Mouse (Mus musculus) E14TG2a.4 (cell line): ENCODE results near the gene Aff1.

ENCODE experiments used
- CTCF ChIP-seq: conservative IDR thresholded peaks from 2 replicates; pipeline ENCODE4 v1.5.1; 2014; ENCODE audit warnings: low read length
- POU5F1 ChIP-seq: IDR thresholded peaks from 2 replicates; pipeline ENCODE4 v1.6.1; 2014; ENCODE audit warnings: low read length, borderline replicate concordance

DNA sequence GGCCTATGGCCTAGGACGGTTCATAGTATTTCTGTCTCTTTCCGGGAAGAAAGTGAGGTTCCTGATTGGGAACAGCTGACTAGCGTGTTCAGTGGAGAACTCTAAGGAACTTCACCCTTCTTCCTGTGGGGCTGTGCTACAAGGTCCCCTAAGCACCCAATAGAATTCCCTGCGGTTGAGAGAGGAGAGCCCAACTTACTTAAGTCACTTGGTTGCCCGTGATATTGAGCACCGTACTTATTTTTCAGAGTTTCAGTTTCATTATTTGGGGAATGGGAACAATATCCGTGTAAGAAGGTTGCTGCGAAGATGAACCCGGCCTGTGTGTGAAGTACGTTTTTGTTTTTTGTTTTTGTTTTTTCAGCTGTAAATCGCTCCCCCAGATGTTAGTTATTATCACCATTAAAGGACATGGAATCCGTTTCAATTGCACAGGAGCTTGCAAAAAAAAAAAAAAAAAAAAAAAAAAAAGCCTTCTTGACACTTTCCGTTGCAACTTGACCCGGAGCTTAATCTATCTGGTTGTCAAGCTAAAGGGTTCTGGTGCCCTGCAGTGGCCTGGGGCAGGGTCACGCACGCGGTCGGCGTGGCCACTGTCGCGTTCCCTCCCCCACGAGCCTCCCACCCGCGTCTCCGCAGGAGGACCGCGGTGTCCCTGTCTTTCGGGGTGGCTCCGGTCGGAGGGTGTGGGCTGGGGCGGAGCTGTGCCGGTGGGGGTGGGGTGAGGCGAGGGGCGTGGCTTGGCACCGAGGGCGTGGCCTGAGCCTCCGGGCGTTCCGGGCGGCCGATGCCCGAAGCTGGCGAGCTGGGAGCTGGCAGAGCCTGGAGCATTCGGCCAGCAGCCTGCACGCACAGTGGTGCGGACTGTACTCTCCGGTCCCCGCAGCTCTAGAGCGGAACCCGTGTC, at the start of gene Aff1:
- no peak for TF ChIP-seq CTCF
- TF ChIP-seq POU5F1, result no peak
